Mouse (Mus musculus): ENCODE results near the gene Kif7.

Gene Kif7

GRCm38 (mm10) chr7:79721386-79721977, 6.0 kb upstream of the Kif7 start:
- DNase-seq (ENCODE audit: low spot score), result peak; percentile 46

GRCm38 (mm10) chr7:79710831-79711230, 4.7 kb downstream of the Kif7 start:
- DNase-seq (ENCODE audit: low spot score), result no peak

GRCm38 (mm10) chr7:79710130-79710607, 5.4 kb downstream of the Kif7 start:
- DNase-seq (ENCODE audit: low spot score), result peak; percentile 57

- DNase-seq (ENCODE audit: low spot score), result no peak
Measured at GRCm38 (mm10) chr7:79705210-79705609, 10.3 kb downstream of the Kif7 start.

GRCm38 (mm10) chr7:79702755-79703154, 12.8 kb downstream of the Kif7 start:
- DNase-seq (ENCODE audit: low spot score), result no peak

- DNase-seq (ENCODE audit: low spot score), result no peak
Measured at GRCm38 (mm10) chr7:79696495-79696894, 19.0 kb downstream of the Kif7 start.

GRCm38 (mm10) chr7:79680231-79680630, 35.3 kb downstream of the Kif7 start:
- DNase-seq (ENCODE audit: low spot score), result no peak

GRCm38 (mm10) chr7:79679186-79679585, 36.3 kb downstream of the Kif7 start:
- DNase-seq (ENCODE audit: low spot score), result no peak

GRCm38 (mm10) chr7:79670900-79671604, 44.5 kb downstream of the Kif7 start:
- no peak for DNase-seq (ENCODE audit: low spot score)

- no peak for DNase-seq (ENCODE audit: low spot score)
Measured at GRCm38 (mm10) chr7:79666690-79667089, 48.8 kb downstream of the Kif7 start.

GRCm38 (mm10) chr7:79661253-79661890, 54.1 kb downstream of the Kif7 start:
- no peak for DNase-seq (ENCODE audit: low spot score)

GRCm38 (mm10) chr7:79660291-79661150, 55.0 kb downstream of the Kif7 start:
- no peak for DNase-seq (ENCODE audit: low spot score)

GRCm38 (mm10) chr7:79659578-79660290, 55.8 kb downstream of the Kif7 start, which contains the start of gene Ticrr:
TSS of gene Ticrr (plus strand) at chr7:79660196.
- peak; percentile 99 for DNase-seq (ENCODE audit: low spot score)

GRCm38 (mm10) chr7:79654586-79654985, 60.9 kb downstream of the Kif7 start:
- DNase-seq (ENCODE audit: low spot score), result no peak

- no peak for DNase-seq (ENCODE audit: low spot score)
Measured at GRCm38 (mm10) chr7:79654185-79654584, 61.3 kb downstream of the Kif7 start.

GRCm38 (mm10) chr7:79649005-79649404, 66.5 kb downstream of the Kif7 start:
- DNase-seq (ENCODE audit: low spot score), result no peak

All from testis, postnatal 14 days (tissue).